Mouse (Mus musculus): ENCODE measurements at regions not wholly inside any gene's neighbourhood (a gene's known extent, or its start where the extent isn't known, plus 50 kb on each side); places are given as distances from the start of the nearest gene placed in this dataset.

GRCm38 (mm10) chr17:84074000-84074782 is 113.6 kb downstream of the Zfp36l2 start:
- no peak for DNase-seq (ENCODE audit: low spot score in 2 of 2)

GRCm38 (mm10) chr17:84072426-84073030 is 115.2 kb downstream of the Zfp36l2 start:
- no peak for DNase-seq (ENCODE audit: low spot score in 2 of 2)

- no peak for DNase-seq (ENCODE audit: low spot score in 2 of 2)
These were observed 115.9 kb downstream of the Zfp36l2 start for GRCm38 (mm10) chr17:84071855-84072254.

- DNase-seq (ENCODE audit: low spot score in 2 of 2): no peak
These were observed 117.2 kb downstream of the Zfp36l2 start for GRCm38 (mm10) chr17:84070596-84070995.

GRCm38 (mm10) chr17:84067102-84067501 is 120.6 kb downstream of the Zfp36l2 start:
- DNase-seq (ENCODE audit: low spot score in 2 of 2): no peak

GRCm38 (mm10) chr17:84063791-84064190 is 124.0 kb downstream of the Zfp36l2 start:
- no peak for DNase-seq (ENCODE audit: low spot score in 2 of 2)

GRCm38 (mm10) chr17:84061621-84062020 is 126.1 kb downstream of the Zfp36l2 start:
- no peak for DNase-seq (ENCODE audit: low spot score in 2 of 2)

- DNase-seq (ENCODE audit: low spot score in 2 of 2): no peak
These were observed 131.3 kb downstream of the Zfp36l2 start for GRCm38 (mm10) chr17:84056469-84056868.

- no peak for DNase-seq (ENCODE audit: low spot score in 2 of 2)
These were observed 135.3 kb downstream of the Zfp36l2 start for GRCm38 (mm10) chr17:84052437-84052836.

- DNase-seq (ENCODE audit: low spot score in 2 of 2): no peak
These were observed 136.5 kb downstream of the Zfp36l2 start for GRCm38 (mm10) chr17:84051212-84051611.

GRCm38 (mm10) chr17:84048533-84048932 is 139.2 kb downstream of the Zfp36l2 start:
- peak; percentile 28 to 30 for DNase-seq (ENCODE audit: low spot score in 2 of 2)

GRCm38 (mm10) chr17:84047520-84047919 is 140.2 kb downstream of the Zfp36l2 start:
- DNase-seq (ENCODE audit: low spot score in 2 of 2): no peak

GRCm38 (mm10) chr17:84045812-84046211 is 141.9 kb downstream of the Zfp36l2 start:
- DNase-seq (ENCODE audit: low spot score in 2 of 2): no peak

- DNase-seq (ENCODE audit: low spot score in 2 of 2): no peak
These were observed 143.2 kb downstream of the Zfp36l2 start for GRCm38 (mm10) chr17:84044472-84044936.

GRCm38 (mm10) chr17:84043102-84043501 is 144.6 kb downstream of the Zfp36l2 start:
- DNase-seq (ENCODE audit: low spot score in 2 of 2): no peak

GRCm38 (mm10) chr17:84039444-84039843 is 148.3 kb downstream of the Zfp36l2 start:
- DNase-seq (ENCODE audit: low spot score in 2 of 2): no peak

GRCm38 (mm10) chr17:84037580-84038304 is 150.0 kb downstream of the Zfp36l2 start:
- DNase-seq (ENCODE audit: low spot score in 2 of 2): no peak

- DNase-seq (ENCODE audit: low spot score in 2 of 2): no peak
These were observed 151.7 kb downstream of the Zfp36l2 start for GRCm38 (mm10) chr17:84036056-84036455.

GRCm38 (mm10) chr17:84034801-84035200 is 152.9 kb downstream of the Zfp36l2 start:
- DNase-seq (ENCODE audit: low spot score in 2 of 2): no peak

GRCm38 (mm10) chr17:84032441-84032840 is 155.3 kb downstream of the Zfp36l2 start:
- no peak for DNase-seq (ENCODE audit: low spot score in 2 of 2)

- DNase-seq (ENCODE audit: low spot score in 2 of 2): no peak
These were observed 155.9 kb downstream of the Zfp36l2 start for GRCm38 (mm10) chr17:84031833-84032232.

GRCm38 (mm10) chr17:84031381-84031780 is 156.4 kb downstream of the Zfp36l2 start:
- DNase-seq (ENCODE audit: low spot score in 2 of 2): no peak

Measured in layer of hippocampus, adult 8-10 months (tissue).